In genomic region chr16:13330221-13330659, GRCm38 (mm10) we compare ENCODE assay signal across 10 mouse cellular contexts.
DNase-seq lines count a peak whose midpoint lies in the region; ATAC-seq and TF ChIP-seq lines count a peak whose summit lies in the region.
"Had no signal": no experiment of that assay in that cellular context is flagged by ENCODE, and none has a peak within 500 bp of the region (broad histone marks: within the 10 kb centered on the region; RNA-seq: fewer than 3 reads in every experiment).

No protein-coding gene starts in this region.

- peak; percentile 18 for DNase-seq in hindbrain, postnatal 0 days (ENCODE audit: low spot score)
- DNase-seq in hindbrain, embryonic 10.5 days (ENCODE audit: low spot score), result no peak
- DNase-seq in cerebellum, adult 11-12 months, result peak; percentile 35
- peak; percentile 40 for DNase-seq in lung, postnatal 10 days
- no peak for DNase-seq in frontal cortex, postnatal 36 days (ENCODE audit: low spot score in 2 of 2)
- no peak for DNase-seq in T-cell, adult 2 months (ENCODE audit: low spot score)
- DNase-seq in urinary bladder, postnatal 4 days (ENCODE audit: low spot score in 2 of 2), result no peak

- no peak overlapping the region for H3K4me3 ChIP-seq in hindbrain, postnatal 0 days (ENCODE audit: low read length)
- no peak overlapping the region for H3K4me3 ChIP-seq in hindbrain, embryonic 10.5 days
- no peak overlapping the region for H3K4me3 ChIP-seq in heart, embryonic 15.5 days
- H3K4me3 ChIP-seq: megakaryocyte, embryonic 14.5 days had no signal

- peak; percentile 45 for ATAC-seq in hindbrain, postnatal 0 days
- no peak for ATAC-seq in heart, embryonic 15.5 days (replicated peaks; ENCODE audit: insufficient number of reproducible peaks, insufficient read depth, low FRiP score, low read depth)

- H3K4me2 ChIP-seq in hindbrain, postnatal 0 days (ENCODE audit: low read depth, low read length), result no peak overlapping the region
- H3K4me2 ChIP-seq in heart, embryonic 15.5 days, result no peak overlapping the region

- H3K9me3 ChIP-seq in hindbrain, postnatal 0 days (ENCODE audit: low read length), result no peaks in the 10 kb centered on the region
- no peaks in the 10 kb centered on the region for H3K9me3 ChIP-seq in hindbrain, embryonic 10.5 days
- H3K9me3 ChIP-seq in heart, embryonic 15.5 days (replicated peaks), result no peaks in the 10 kb centered on the region
- H3K9me3 ChIP-seq: G1E; megakaryocyte, embryonic 14.5 days had no signal

- no peak overlapping the region for H3K27ac ChIP-seq in hindbrain, postnatal 0 days
- H3K27ac ChIP-seq in hindbrain, embryonic 10.5 days, result no peak overlapping the region
- peak overlapping the region; percentile 61 for H3K27ac ChIP-seq in heart, embryonic 15.5 days

- no peak overlapping the region for H3K9ac ChIP-seq in hindbrain, postnatal 0 days (replicated peaks; ENCODE audit: low read length)
- H3K9ac ChIP-seq in heart, embryonic 15.5 days, result no peak overlapping the region

- H3K27me3 ChIP-seq in hindbrain, postnatal 0 days (ENCODE audit: insufficient read depth, low read length), result no peaks in the 10 kb centered on the region
- H3K27me3 ChIP-seq in hindbrain, embryonic 10.5 days (ENCODE audit: insufficient read depth, poor library complexity, severe bottlenecking), result no peaks in the 10 kb centered on the region
- no peaks in the 10 kb centered on the region for H3K27me3 ChIP-seq in heart, embryonic 15.5 days
- H3K27me3 ChIP-seq: megakaryocyte, embryonic 14.5 days had no signal

- TF ChIP-seq CTCF in hindbrain, postnatal 0 days (IDR thresholded peaks at IDR 0.05; ENCODE audit: low read depth), result no peak

- WGBS in hindbrain, postnatal 0 days, result 46% methylated on average over 6 of the region's 6 CpGs
- WGBS in hindbrain, embryonic 10.5 days, result 81% methylated on average over 6 of the region's 6 CpGs
- WGBS in heart, embryonic 15.5 days, result 56% methylated on average over 6 of the region's 6 CpGs

- H3K36me3 ChIP-seq in hindbrain, postnatal 0 days (ENCODE audit: insufficient read depth, low read length), result no peaks in the 10 kb centered on the region
- peaks cover 17% of the 10 kb centered on the region for H3K36me3 ChIP-seq in hindbrain, embryonic 10.5 days
- H3K36me3 ChIP-seq in heart, embryonic 15.5 days, result 0 out of 2 replicates have a peak, but pooled peaks cover 8% of the 10 kb centered on the region

- no peaks in the 10 kb centered on the region for H3K4me1 ChIP-seq in hindbrain, postnatal 0 days (ENCODE audit: insufficient read depth, low read length)
- H3K4me1 ChIP-seq in hindbrain, embryonic 10.5 days (replicated peaks), result no peaks in the 10 kb centered on the region
- peaks cover 29% of the 10 kb centered on the region for H3K4me1 ChIP-seq in heart, embryonic 15.5 days (replicated peaks)

Comparison
In these comparisons a context has a peak if more than half of its experiments do, and no peak if none do; other contexts are left out.
1. DNase-seq: peak in hindbrain, postnatal 0 days (single experiment), cerebellum, adult 11-12 months (single experiment) and lung, postnatal 10 days (single experiment); none in hindbrain, embryonic 10.5 days (single experiment), frontal cortex, postnatal 36 days (0 of 2), T-cell, adult 2 months (single experiment) and urinary bladder, postnatal 4 days (0 of 2).